Mouse (Mus musculus) megakaryocyte, embryonic 14.5 days (primary cell): ENCODE results near the gene Dok4.

ENCODE experiments used
- FLI1 ChIP-seq: IDR thresholded peaks from 2 replicates; pipeline ENCODE4 v1.6.1; 2012; ENCODE audit warnings: low read length, inconsistent platforms, mixed read lengths
- GATA1 ChIP-seq: IDR thresholded peaks from 3 replicates; pipeline ENCODE4 v1.6.1; 2012; ENCODE audit warnings: mixed read lengths, low read length, inconsistent platforms, borderline replicate concordance

DNA sequence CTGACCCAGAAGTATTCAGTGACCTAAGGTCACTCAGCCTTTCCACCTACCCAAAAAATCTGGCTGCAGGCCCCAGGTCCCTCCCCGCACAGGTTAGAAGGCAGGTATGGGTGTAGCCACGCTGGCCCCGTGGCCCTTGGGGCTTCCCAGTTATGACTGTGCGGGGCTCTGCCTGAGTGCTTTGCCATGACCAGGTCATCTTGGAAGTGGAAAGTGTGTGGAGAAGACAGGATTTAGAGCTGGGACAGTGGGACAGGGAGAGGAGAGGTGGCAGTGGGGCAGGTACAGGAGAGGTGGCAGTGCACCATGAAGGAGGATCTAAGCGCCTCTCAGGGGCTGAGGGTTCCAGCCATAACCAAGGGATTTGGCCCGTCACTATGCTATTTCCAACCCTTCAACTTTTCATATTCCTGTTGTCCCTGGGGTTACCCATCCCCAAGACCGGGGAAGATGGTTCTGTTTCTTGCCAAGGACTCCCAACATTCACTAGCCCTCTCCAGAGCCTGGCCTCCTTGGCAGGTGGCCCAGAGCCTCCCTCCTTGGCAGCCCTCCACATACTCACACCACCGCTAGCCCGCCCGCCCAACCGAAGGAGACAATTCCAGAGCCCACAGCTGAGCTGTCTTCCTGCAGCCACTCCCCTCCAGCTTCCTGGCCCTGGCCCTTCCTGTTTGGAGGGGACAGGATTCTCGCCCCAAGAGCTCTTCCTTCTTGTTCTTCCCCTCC is 28.5 kb upstream of the Dok4 start:
- no peak for TF ChIP-seq GATA1
- TF ChIP-seq FLI1 = no peak
